Mouse (Mus musculus) liver (tissue): ENCODE results near the gene Mlx.
"Not testable (repeated sequence)": the region's sequence is repeated elsewhere in the genome, so short reads cannot be mapped to it uniquely, and the experiment has no call there.

Source experiments
- DNase-seq: peaks from one replicate; pipeline ENCODE4 v3.0.0-alpha.2; 2020; ENCODE audit warnings: mixed read lengths

The Mlx gene

GRCm38 (mm10) chr11:101103011-101103410, 15.9 kb downstream of the Mlx start:
- no peak for DNase-seq

GRCm38 (mm10) chr11:101109351-101109750, 22.3 kb downstream of the Mlx start:
- DNase-seq, result no peak

- DNase-seq, result no peak
Measured at GRCm38 (mm10) chr11:101110708-101111107, 23.6 kb downstream of the Mlx start.

GRCm38 (mm10) chr11:101111178-101111577, 24.1 kb downstream of the Mlx start:
- DNase-seq, result no peak

GRCm38 (mm10) chr11:101112186-101112585, 25.1 kb downstream of the Mlx start:
- no peak for DNase-seq

- DNase-seq, result no peak
Measured at GRCm38 (mm10) chr11:101115564-101115963, 28.5 kb downstream of the Mlx start.

GRCm38 (mm10) chr11:101118105-101118504, 31.0 kb downstream of the Mlx start:
- no peak for DNase-seq

- peak; percentile 58 for DNase-seq
Measured at GRCm38 (mm10) chr11:101119131-101119760, 32.2 kb downstream of the Mlx start.

GRCm38 (mm10) chr11:101119761-101120544, 32.9 kb downstream of the Mlx start, which contains the start of the genes Retreg3 and Tubg1:
Gene Retreg3, minus strand, starts transcription at chr11:101119893.
Gene Tubg1, plus strand, starts transcription at chr11:101119938.
- peak; percentile 99 for DNase-seq

- DNase-seq, result no peak
Measured at GRCm38 (mm10) chr11:101120545-101121188, 33.6 kb downstream of the Mlx start.

- not testable (repeated sequence) for DNase-seq
Measured at GRCm38 (mm10) chr11:101124494-101124893, 37.4 kb downstream of the Mlx start.

- DNase-seq, result not testable (repeated sequence)
Measured at GRCm38 (mm10) chr11:101125008-101125407, 37.9 kb downstream of the Mlx start.

- DNase-seq, result no peak
Measured at GRCm38 (mm10) chr11:101127075-101127474, 40.0 kb downstream of the Mlx start.

GRCm38 (mm10) chr11:101128996-101129577, 42.0 kb downstream of the Mlx start:
- no peak for DNase-seq

GRCm38 (mm10) chr11:101130056-101130756, 43.1 kb downstream of the Mlx start:
- no peak for DNase-seq

GRCm38 (mm10) chr11:101131187-101131586, 44.1 kb downstream of the Mlx start:
- no peak for DNase-seq

GRCm38 (mm10) chr11:101131701-101132100, 44.6 kb downstream of the Mlx start:
- peak; percentile 68 for DNase-seq

GRCm38 (mm10) chr11:101133037-101133436, 46.0 kb downstream of the Mlx start:
- DNase-seq, result no peak

GRCm38 (mm10) chr11:101134217-101134865, 47.3 kb downstream of the Mlx start:
- no peak for DNase-seq

GRCm38 (mm10) chr11:101137000-101137399, 49.9 kb downstream of the Mlx start:
- DNase-seq, result no peak

- DNase-seq, result no peak
Measured at GRCm38 (mm10) chr11:101138536-101139181, 51.6 kb downstream of the Mlx start.
